Mouse (Mus musculus) kidney, adult 8-10 months (tissue): ENCODE results near the gene 6430548M08Rik.

Experiments
- DNase-seq, 2 experiments: peaks; one replicate each; pipeline ENCODE4 v3.0.0; 2022

Gene 6430548M08Rik

DNA sequence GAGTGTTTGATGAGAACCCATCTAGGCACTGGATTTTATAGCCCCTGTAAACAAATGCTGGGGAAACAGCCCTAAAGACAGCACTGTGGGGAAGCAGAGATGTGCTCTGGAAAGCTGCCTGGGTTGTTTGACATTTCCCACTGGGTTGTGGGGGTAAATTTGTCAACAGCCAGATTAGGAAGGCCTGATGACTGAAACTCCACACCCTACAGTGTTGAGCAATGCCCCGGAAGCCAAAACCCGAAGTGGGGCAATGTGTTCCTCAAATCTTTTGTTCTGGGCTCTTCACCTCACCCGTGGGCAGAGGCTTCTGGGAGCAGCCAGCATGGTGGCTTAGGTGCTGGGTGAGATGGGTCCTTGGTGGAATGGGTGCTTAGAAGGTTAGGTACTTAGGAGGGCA, 4.8 kb upstream of the 6430548M08Rik start:
- no peak for DNase-seq

GRCm38 (mm10) chr8:120110966-120111365, 3.0 kb upstream of the 6430548M08Rik start:
- DNase-seq, result no peak

- no peak for DNase-seq
These were observed 2.6 kb upstream of the 6430548M08Rik start for GRCm38 (mm10) chr8:120111382-120111781.

- DNase-seq, result peak in 1 of 2 experiments; percentile 26
These were observed 1.4 kb upstream of the 6430548M08Rik start for GRCm38 (mm10) chr8:120112535-120112934.

DNA sequence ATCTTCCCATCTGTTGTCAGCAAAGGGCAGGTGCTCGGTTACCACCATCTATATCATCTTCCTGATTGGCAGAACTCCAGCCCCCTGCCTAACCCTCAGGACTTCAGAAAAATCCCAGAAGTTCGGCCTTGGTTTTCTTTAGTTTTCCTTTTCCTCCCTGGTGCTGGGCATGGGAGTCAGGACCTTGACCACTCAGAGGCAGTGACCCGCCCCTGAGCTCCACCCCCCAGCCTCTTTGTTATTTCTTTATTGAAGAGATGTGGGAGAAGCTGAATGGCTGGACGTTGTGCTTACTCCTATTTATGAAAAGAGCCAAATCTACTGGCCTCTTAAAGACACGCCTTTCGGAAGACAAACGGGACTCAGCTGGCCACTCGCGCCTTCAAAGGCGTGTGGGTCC, 646 bp upstream of the 6430548M08Rik start:
- peak; percentile 69 to 72 for DNase-seq

DNA sequence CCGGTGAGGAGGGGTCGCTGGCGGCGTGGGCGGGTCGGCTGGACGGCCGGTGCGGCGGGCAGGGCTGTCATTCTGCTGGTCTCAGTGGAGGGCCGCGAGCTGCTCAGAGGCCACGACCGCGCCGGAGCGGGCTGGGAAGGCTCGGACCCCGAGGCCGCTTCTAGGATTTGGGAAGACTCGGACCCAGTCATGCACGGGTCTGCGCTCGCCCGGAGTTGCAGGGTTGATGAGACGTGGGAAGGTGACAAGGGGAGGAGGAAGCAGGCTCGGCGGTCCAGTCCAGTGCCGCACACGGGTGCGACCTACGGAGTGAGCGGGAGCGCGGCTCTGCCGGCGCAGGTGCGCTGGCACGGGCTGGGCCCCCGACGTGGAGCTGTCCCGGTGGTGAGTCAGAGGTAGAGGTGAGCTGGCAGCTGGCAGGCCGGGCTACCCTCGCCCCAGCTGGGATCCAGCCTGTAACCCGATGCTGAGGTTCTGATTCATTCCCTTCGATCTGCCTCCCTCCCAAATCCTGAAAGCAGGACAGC, 426 bp downstream of the 6430548M08Rik start:
- DNase-seq, result peak; percentile 25 to 35

- DNase-seq, result no peak
These were observed 2.6 kb downstream of the 6430548M08Rik start for GRCm38 (mm10) chr8:120116600-120116999.

DNA sequence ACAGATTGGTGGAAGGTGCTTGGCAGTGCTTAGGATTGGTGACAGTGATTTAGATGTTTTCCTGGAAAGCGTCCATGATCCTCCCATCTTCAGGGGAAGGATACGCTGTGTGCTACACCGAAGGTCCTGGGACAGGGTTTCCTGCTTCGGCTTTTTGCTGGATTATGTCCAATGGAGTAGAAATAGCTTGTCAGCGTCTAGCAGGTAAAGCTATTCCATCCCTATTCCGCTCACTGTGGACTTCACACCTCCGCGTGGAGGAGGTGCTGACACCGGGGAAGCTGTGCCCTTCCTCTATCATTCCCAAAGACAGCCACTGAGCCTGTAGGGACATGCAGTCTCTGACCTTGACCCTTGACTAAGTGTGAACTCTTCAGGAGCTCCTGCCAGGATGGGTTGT, 4.2 kb downstream of the 6430548M08Rik start:
- DNase-seq, result peak; percentile 52 to 66

GRCm38 (mm10) chr8:120118847-120119246, 4.9 kb downstream of the 6430548M08Rik start:
- no peak for DNase-seq

GRCm38 (mm10) chr8:120119429-120119828, 5.5 kb downstream of the 6430548M08Rik start:
- no peak for DNase-seq

DNA sequence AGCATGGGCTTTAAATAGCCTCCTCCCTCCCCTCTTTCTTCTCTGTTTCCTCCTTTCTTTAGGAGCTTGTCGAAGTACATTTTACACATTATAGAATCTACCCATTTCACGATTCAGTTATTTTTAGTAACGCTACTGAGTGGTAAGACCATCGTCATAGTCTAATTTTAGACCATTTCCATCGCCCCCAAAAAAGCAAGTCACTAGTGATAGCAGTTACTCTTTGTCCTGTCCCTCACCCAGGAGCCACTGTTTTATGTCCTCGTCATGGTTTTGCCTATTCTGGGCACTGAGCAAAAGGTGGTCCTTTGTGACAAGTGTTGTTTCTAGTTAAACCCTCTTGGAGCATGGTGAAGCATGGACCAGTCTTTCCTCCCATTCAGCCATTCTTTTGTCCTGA, 6.0 kb downstream of the 6430548M08Rik start:
- DNase-seq, result no peak

- DNase-seq, result no peak
These were observed 7.0 kb downstream of the 6430548M08Rik start for GRCm38 (mm10) chr8:120120951-120121350.

DNA sequence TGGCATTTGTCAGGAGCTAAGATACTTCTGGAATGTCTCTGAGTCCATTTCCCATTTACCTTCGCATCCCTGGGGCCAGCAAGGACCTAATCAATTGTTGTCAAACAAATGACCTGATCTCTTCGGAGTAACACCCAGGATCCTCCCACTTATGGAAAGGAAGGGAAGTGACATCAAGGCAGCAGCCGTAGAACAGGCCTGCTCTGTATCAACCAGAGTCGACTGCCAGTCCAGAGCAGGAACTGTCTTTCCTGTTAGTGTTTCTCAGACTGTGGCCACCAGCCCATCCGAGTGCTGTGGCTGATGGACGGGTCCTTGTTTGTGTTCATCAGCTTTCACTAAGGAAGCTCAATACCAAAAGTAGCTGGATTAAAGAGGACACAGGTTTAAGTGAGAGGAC, 10.3 kb downstream of the 6430548M08Rik start:
- DNase-seq, result no peak

GRCm38 (mm10) chr8:120124836-120125389, 11.0 kb downstream of the 6430548M08Rik start:
- DNase-seq, result no peak

- DNase-seq, result peak; percentile 27 to 31
These were observed 12.6 kb downstream of the 6430548M08Rik start for GRCm38 (mm10) chr8:120126357-120127161.

GRCm38 (mm10) chr8:120129547-120129946, 15.6 kb downstream of the 6430548M08Rik start:
- no peak for DNase-seq

- DNase-seq, result no peak
These were observed 17.2 kb downstream of the 6430548M08Rik start for GRCm38 (mm10) chr8:120131158-120131557.

GRCm38 (mm10) chr8:120133169-120133568, 19.2 kb downstream of the 6430548M08Rik start:
- peak; percentile 45 to 52 for DNase-seq

GRCm38 (mm10) chr8:120135687-120136086, 21.7 kb downstream of the 6430548M08Rik start:
- DNase-seq, result no peak

DNA sequence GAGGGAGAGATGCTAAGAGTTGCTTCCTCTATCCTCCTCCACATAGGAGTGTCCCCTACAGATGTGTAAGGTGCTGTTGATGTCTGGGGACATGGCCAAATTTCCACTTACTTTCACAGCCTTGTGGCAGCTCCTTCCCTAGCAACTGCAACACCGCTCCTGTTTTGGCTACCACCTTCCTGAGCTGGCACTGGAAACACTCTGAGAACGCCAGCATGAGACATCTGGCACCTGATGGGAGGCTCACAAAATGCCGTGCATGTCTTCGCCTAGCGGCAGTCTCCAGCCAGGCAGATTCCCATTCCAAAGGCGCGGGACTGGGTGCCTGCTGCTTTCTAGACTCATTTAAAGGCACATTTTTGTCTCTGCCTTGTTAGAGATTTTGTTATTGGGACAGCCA, 22.7 kb downstream of the 6430548M08Rik start:
- no peak for DNase-seq

- DNase-seq, result no peak
These were observed 25.0 kb downstream of the 6430548M08Rik start for GRCm38 (mm10) chr8:120138958-120139357.

DNA sequence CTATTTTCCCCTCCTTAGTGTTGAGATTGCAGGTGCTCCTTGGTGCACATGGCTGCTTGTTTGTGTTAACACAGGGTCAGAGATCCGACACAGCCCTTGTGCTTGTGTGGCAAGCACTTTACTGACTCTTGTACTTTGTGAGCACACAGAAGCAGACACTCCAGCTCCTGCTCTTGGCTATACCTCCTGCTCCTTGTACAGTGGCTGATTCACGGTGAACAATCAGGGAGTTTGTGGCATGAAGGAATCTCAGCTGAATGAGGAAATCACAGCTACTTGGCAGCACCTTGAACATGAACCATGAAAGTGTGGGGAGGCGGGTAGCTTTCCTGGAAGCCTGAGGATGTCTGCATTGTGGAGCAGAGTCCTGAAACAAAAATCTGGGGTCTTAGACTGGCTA, 26.8 kb downstream of the 6430548M08Rik start:
- DNase-seq, result no peak

GRCm38 (mm10) chr8:120143911-120144651, 30.1 kb downstream of the 6430548M08Rik start:
- DNase-seq, result no peak
